Mouse (Mus musculus) right cerebral cortex, postnatal 4 days (tissue): Measurements from ENCODE around the gene Scaper.
A peak's percentile ranks its signal among the peaks of the same experiment; 100 is the strongest.

ENCODE experiments used
- DNase-seq: peaks from one replicate; pipeline ENCODE4 v3.0.0-alpha.2; 2022

The Scaper gene

DNA sequence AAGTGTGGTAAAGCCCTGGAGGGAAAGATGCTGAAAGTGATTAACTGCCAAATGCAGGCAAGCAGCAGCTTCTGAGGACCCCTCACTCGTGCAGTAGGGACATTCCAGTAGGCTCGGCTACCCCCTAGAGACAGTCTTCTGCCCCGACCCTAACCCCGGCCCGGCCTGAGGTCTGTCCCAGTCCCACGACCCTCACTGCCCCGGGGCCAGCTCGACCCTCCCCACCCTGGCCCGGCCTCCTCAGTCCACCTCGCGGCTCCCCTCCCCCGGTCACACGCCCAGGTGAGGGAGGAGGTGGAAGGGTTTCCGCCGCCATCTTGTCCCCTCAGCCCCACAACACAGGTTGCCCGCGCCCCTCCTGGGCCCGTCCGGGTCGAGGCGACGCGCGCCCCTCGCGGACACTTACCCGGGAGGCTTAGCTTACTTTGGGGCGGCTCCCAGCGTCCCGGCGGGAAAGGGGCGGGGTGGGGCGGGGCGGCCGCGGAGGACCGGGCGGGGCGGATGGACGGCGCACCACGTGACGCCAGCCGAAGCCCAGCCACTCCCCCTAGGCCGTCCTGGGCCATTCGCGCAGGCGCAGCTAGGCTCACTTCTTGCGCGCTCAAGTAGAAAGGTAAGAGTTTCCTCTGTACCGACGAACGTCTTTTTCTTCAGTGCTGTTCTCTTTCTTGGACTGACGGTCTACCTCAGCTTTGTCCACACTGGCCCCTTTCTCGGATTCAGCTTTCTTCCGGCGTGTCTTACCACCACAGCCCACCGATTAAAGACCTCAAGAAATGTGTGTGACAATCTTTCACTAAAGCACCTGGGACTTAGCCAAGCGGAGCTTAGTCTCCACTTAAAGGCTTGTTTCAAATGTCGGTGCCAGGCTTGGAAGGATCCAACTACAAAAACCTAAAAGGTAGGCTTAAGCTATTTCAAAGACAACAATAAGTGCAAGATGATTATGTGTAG, at the start of gene Scaper:
Gene Scaper, minus strand, starts transcription at position 456 of the 954 bp plus-strand sequence.
- DNase-seq: peak; percentile 83

DNA sequence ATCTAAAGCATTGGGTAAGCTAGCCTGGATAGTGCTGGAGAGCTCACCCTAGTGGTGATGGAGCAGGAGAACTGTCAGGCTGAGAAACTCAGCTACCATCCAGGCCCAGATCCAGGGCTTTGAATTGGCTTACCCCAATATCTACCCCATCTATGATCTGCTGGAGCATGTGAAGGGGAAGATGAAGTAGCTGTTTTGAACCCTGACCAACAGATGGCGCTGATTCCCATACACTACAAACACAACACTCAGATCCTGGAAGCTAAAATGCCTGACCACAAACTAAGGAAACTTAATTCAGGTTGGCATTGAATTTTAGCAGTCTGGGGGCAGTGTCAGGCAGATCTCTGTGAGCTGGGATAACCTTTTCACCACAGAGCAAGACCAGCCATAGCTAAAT, 8.9 kb upstream of the Scaper start:
- peak; percentile 24 for DNase-seq

DNA sequence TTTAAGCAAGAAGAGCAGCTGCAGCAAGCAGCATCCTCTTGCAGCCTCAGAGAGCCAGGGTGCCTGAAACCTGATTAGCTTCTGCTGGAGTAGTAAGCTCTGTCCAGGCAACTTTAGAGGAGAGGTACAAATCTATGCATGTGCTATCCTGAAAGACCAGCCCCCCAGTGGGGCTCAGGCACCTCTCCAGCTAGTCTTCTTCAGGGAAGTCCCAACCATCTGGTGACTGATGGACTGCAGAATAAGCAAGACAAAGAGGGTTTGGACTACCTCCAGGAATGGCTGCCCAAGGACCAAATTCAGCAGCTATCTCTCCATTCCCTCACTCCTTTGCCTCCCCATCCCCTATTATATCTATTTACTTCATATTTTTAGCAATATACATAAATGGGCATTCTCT, 3.4 kb upstream of the Scaper start:
- no peak for DNase-seq

DNA sequence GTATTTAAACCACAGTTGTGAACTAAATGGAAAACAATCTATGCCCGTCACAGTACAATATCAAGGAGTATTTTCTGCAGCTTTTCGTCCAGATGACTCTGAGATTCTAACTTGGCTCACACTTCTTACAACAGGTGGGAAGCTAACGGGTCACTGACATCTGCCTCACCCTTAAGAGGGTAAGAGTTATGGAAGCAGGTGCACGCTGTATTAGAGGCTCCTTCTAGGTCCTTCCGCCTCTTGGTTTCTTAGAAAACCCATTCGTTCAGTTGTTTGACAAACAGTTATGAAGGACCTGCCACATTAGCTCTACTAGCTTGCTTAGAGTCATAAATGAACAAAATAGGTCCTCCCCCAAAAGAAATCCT, 683 bp upstream of the Scaper start:
- DNase-seq: no peak

DNA sequence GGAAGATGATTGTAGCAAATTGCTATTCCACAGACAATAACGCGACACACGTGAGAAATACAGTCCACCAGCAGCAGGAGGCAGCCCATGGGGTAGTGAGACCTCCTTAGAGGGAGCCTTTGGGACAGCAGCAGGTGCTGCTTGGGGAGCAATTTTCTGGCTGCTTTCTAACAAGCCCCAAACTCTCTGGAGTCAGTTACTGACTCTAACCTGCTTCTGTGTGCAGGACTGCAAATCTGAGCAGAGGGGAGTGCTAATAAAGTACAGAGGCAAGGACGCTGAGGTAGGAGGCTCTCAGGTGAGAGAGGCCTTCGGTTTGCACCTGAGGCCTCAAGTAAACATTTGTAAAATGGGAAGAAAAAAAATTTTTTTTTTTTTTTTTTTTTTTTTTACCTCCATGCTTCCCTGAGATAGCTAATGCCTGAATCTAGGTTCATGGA, 675 bp downstream of the Scaper start:
- peak; percentile 19 for DNase-seq

DNA sequence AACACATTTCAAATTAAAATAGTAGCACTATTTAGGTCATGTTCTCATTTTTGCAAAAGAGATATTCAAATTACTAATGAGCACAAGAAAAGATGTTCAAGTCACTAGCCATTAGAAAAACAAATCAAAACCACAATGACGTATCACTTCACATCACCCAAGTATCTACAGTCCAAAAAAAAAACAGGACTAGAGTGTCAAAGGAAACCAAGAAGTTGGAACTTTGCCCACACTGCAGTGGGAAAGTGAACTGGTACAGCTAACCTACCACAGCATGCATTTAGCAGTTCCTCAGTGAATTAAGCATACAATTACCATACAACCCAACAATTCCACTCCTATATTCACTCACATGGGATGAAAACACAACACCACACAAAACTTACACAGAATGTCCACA, 5.4 kb downstream of the Scaper start:
- no peak for DNase-seq

DNA sequence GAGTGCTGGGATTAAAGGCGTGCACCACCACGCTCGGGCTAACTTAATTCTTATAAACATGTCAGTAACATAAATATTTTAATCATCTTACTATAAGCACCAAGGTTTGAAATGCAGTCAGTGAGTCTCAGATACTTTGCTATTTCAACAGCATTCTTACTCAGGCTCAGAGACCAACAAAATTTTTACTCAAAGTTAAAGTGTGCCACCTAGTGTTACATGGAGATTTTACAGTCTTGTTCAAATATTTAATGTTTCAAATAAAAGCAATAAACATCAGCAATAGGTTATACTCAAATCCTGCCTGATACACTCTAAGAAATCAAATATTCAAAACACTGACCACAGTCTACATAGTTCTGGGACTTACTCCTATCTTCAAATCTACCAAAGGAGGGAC, 19.3 kb downstream of the Scaper start:
- DNase-seq: no peak

DNA sequence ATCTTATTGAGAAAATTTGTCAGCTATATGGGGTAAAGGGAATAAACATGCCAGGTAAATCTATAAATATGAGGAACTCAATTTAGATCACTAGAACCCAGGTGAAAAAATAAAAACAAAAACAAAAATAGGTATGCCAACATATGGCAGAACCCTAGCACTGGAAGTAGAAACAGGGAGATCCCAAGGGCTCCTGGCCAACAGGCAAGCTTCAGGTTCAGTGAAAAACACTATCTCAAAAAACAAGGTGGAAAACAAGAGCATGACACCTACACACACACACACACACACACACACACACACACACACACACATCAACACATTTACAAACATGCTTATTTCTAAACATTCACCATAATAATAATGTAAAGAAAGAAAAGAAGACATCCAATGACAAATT, 21.2 kb downstream of the Scaper start:
- DNase-seq: no peak

DNA sequence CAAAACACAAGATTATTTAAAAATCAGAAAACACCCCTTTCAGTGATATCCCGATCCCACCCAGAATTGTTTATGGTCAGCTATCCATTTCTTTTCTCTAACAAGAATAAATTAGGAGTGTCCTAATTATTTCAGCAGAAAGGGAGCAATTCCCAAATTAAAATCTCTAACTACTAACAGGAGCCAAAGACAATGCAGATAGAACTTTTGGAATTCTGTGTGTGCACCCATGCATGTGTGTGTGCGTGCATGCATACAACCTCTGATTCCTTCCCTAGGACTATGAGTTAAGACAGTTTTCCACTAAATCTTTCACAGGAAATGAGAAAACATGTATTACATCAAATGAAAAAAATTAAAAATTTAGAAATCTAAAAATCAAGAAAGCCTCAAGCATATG, 26.4 kb downstream of the Scaper start:
- DNase-seq: no peak

DNA sequence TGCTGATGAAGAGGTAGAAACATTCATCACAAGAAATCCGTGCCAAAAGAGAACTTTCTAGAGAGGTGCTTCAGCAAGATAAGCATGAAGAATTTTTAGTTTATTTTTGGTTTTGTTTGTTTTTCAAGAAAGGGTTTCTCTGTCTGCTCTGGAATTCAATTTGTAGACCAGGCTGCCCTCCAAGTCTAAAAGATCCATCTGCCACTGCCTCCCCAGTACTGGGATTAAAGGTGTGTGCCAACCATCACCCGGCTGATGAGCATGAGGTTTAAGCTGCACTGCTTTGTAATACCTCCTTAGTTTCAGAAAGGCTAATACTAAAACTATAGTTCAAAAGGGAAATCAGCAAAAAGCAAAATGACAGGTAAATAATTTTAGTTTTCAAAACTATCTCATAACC, 35.0 kb downstream of the Scaper start:
- no peak for DNase-seq

DNA sequence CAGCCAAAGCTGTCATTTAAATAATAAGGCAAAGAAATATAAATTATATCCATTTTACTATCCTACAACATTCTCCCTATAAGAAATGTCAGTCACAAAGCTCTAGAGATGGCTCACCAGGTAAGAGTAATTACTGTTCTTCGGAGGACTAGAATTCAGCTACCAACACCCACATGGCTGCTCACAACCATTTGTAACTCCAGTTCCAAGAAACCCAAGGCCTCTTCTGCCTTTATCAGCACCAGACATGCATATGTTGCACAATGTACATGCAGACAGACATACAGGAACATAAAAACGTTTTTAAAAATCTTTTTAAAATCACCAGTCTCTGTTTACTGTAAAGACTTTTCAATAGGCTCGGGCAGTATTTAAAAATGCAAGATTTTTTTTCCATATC, 36.3 kb downstream of the Scaper start:
- DNase-seq: no peak

DNA sequence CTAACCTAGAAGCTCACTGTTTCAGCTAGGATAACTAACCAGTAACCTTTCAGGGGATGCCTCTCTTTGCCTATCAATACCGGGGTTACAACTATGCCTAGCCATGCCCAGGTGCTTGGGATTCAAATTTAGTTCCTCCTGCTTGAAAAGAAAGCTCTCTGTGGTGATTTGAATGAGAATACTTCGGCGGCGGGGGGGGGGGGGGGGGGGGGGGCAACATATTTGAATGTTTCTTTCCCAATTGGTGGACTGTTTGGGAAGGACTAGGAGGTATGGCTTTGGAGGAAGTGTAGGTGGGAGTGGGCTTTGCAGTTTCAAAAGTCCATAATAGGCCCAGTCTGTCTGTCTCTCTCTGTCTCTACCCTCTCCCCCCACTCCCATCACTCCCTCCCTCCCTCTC, 37.4 kb downstream of the Scaper start:
- DNase-seq: no peak

DNA sequence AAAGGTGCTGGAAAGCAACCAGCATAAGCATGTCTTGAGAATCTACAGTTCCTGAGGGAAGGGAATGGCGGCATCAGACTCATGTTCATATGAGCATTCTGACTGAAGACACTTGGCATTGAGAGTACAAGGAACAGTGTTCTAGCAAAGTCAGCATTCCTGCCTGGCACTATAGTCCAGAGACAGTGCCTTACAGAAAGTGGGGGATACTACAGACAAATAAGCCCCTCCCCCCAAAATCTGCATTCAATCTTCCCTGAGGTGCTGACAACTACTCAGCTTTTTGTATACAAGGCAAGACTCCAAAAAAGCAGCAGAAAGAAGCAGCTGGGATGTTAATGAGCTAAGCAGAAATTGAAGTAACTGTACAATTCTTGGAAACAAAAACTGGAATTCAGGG, 59.9 kb downstream of the Scaper start:
- no peak for DNase-seq

DNA sequence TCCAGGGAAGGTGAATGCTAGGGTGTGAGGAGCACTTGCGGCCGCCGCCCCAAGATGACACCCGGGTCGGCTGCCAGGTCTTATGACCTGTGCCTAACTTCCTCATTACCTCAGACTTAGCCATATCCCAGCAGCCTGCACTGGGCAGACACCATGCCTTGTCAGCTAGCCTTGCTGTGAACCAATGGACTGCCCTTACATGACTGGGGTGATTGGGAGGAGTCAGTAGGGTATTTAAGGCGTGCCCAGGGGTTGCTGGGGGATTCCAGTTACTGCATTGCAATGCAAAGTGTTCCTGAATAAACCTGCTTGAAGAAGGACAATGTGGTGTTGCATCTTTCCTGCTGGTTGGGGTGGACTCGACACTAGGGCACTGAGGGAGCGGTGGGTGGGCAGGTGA, 148.5 kb downstream of the Scaper start:
- no peak for DNase-seq

DNA sequence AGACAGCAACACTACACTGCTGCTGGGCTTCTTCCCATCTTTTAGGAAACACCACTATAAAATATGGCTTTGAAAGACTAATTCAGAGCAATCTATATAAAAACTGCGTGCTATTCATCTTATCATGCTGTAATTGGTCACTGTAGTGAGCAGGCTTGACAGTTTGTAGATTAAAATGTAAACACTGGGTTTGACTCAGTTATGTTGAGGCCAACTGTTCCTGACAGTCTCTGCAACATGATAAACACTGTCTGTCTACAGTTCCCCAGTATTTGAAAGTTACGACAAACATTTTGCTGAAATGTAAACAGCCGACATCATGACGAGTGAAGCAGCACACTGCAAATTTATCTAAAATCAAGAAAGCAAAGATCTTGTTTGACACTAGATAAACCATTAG, 225.9 kb downstream of the Scaper start:
- DNase-seq: no peak

DNA sequence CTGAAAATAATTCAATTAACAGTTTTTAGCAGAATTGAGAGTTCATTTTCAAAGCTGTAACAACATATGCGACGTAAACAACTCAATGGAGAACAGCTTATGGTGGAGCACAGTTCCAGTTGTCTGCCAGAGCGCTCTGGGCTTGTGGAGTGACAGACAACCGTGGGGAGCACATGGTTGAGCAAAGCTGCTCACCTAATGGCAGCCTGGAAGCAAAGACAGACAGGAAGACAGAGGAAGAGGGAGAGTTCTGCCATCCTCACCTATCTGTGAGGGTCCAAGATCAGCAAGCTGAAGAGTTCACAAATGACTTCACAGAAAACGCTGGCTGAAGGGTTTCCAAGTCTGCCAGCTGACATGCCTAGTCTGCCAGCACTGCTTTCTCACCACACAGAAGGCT, 227.4 kb downstream of the Scaper start:
- DNase-seq: peak; percentile 1

DNA sequence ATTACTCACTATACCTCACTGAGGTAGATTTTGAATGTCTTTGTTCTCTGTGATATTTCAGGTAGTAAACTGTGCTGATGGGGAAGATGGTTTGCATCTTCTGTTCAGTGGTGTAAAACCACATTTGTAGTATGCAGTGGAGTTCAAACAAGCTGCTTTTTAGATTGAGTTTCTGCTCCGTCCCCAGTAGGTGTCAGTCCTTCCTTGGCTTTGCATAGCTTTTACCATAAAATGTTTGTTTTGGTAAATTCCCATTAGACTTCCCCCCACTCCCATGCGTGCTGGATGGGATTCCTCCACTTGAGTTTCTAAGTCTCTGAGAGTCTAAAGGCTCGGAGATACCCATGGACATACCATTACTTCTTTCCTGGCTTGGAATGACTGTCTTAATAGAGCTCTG, 231.3 kb downstream of the Scaper start:
- no peak for DNase-seq

DNA sequence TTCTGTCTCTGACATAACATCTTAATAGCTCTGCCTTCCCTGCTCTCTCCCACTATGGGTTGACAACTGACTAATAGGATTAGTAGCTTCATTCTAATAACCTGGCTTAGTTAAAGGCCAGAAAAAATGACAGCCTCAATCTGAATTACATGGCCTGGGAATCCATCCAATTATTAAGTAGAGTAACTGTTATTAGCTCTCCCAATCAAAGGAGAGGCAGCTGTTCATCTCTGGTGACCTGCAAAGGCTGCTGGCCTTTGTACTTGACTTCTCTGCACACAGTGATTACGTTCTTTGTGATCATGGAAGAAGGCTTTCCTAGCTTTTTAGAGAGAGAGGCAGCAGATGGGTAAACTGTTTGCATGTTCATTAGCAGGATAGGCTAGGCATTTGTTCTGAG, 242.6 kb downstream of the Scaper start:
- DNase-seq: no peak

DNA sequence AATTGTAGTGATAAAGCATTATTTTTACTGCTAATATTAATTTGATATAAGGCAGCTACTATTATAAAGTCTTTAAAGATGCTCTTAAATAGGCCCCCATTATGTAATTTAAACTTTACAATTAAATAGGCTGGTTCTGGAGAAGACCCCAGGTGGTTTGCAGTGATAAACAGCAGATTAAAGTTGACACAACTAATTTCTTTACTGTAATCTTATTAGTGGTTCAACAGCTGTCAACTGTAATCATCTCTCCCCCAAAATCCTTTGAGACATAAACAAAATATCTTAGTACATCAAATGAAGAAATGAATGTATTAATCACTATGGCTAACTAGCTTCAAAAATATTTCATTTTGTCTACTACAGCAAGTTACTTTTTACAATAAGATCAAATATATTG, 260.8 kb downstream of the Scaper start:
- DNase-seq: no peak

DNA sequence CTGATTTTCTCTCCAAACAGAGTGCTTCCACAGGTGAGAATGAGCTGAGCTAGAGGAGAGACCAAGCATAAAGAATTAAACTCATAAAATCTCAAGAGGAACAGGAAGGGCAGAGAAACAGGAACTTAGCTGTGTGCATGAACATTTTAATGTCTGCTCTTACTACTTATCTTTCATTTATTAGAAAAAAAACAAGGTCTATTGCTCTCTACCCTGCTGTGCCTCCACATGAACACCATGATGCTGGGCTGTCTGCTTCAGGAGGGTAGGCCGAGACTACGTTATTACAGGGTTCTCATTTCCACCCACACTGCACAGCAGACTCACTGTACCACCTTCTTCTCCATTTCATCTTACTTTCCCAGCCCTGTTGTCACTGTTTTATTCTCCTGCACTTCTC, 291.5 kb downstream of the Scaper start:
- DNase-seq: no peak

DNA sequence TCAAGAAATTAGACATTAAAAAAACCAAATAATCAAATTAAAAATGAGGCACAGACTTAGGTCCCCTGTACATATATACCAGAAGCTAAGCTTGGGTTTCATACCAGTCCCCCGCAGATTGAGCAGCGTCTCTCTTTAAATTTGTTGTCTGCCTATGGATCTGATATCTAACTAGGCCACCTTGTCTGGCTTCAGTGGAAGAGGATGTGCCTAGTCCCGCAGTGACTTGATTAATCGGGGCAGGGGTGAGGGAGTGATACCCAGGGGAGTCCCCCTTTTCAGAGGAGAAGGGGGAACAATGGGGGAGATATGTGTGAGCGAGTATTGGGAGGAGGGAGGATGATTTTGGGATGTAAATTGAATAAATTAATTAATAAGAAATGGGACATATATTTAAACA, 310.9 kb downstream of the Scaper start:
- no peak for DNase-seq

DNA sequence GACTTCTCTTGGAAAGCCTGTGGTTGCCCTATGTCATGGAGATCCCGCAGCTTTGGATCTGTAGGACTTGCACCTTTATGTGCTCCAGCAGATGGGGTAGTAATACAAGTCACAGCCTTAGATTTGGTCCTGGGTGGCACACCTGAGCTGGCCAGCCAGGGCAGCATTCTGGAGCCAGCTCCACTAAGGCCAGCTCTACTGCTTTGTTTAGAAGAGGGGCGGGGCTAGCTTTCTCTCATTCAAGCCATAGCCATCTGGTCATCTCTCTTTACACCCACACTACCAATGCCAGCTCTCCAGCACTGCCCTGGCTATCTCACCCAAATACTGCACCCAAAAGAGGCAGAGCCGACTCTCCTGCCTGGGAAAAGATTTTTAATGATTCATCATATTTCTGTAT, 323.2 kb downstream of the Scaper start:
- no peak for DNase-seq

DNA sequence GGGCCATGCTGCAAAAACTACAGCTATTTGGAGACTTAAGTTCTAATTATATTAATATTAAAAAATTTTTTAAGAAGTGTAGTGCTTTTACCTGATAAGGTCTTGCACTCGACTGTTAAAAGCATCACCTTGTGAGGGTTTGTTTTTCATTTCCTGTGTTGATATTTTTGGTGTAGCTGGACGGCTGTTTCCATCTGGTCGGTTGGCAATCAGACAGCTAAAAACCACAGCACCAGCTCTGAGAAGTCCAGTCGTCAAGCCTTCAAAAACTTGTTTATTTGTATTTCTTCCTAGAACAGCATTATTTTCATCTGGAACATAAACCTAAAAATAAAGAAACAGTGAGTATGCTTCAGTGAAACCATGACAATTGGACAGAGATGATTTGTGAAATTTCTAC, 328.2 kb downstream of the Scaper start:
- no peak for DNase-seq

DNA sequence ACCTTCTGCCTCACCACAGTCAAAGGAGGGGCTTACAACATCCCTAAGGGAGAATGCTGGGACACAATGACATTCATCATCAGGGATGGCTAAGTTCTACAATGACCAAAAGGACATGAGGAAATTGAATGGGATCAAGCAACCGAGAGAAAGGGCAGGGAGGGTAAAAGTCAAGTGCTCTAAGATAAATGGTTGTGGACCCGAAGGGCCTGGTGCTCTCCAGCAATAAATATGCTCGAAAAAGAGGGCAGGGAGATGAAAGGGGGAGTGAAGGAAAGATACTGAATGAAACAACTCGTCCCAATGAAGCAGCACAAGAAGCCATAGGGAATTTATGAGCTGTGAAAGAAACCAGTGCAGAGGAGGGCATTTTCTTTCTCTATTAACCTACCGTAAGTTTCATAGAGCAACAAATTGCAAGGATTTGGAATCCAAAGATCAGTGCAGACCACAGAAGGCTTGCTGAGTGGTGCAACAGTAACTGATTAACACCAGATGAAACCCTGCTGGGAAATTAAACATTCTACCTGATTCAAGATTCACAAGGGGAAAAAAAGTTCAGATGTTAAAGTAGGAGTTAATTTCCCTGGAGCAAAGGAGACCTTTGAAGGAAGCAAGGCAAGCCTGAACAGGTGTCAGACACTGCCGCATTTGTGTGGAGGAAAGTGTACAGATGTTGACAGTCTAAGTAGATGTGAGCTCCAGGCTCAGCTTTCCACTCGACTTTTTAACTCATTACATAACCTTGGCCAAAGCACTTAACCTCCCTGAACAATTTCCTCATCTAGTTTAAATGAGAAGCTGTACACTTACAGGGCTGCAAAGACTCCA, 329.0 kb downstream of the Scaper start:
- no peak for DNase-seq
